Mouse (Mus musculus) limb, embryonic 12.5 days (tissue): ENCODE data around the gene Pacsin3. TPM values are rescaled to one million over a fixed set of nuclear protein-coding genes. Genes with fewer than 3 reads are reported as not detected.

Source experiments
- ATAC-seq: fragments of 200-750 bp; cut with Nextera tagmentation; 2 replicates; pipeline ENCODE4 v1.8.0; 2017; ENCODE audit warnings: low read depth, moderate TSS enrichment; ENCODE audit not compliant: insufficient number of reproducible peaks, insufficient read depth, low FRiP score, low TSS enrichment
- H3K27ac ChIP-seq: fragments of 300-500 bp; sonication (generic); 2 replicates; pipeline ENCODE4 v1.5.1; 2016; ENCODE audit warnings: mild to moderate bottlenecking, moderate library complexity
- H3K27me3 ChIP-seq: fragments of 300-500 bp; sonication (generic); 2 replicates; pipeline ENCODE4 v1.6.1; 2016; ENCODE audit warnings: mild to moderate bottlenecking, moderate library complexity
- H3K36me3 ChIP-seq: fragments of 300-500 bp; sonication (generic); 2 replicates; pipeline ENCODE4 v1.6.1; 2016; ENCODE audit warnings: mild to moderate bottlenecking, moderate library complexity
- H3K4me1 ChIP-seq: fragments of 300-500 bp; sonication (generic); replicated peaks from 2 replicates; pipeline ENCODE4 v1.6.1; 2016
- H3K4me2 ChIP-seq: fragments of 300-500 bp; sonication (generic); 2 replicates; pipeline ENCODE4 v1.6.1; 2016; ENCODE audit warnings: mild to moderate bottlenecking, moderate library complexity
- H3K4me3 ChIP-seq: fragments of 300-500 bp; sonication (generic); replicated peaks from 2 replicates; pipeline ENCODE4 v1.5.1; 2016; ENCODE audit warnings: mild to moderate bottlenecking
- H3K9ac ChIP-seq: fragments of 300-500 bp; sonication (generic); replicated peaks from 2 replicates; pipeline ENCODE4 v1.6.1; 2016; ENCODE audit warnings: mild to moderate bottlenecking, moderate library complexity
- H3K9me3 ChIP-seq: fragments of 300-500 bp; sonication (generic); 2 replicates; pipeline ENCODE4 v1.6.1; 2016; ENCODE audit warnings: mild to moderate bottlenecking, moderate library complexity
- WGBS: fragments of 180-500 bp; shearing (Covaris S2); methylation state at CpG from one replicate; pipeline ENCODE4 v1.1.7; 2016; 5-methylcytosine and 5-hydroxymethylcytosine counted together
- polyA plus RNA-seq: library from polyadenylated mRNA; unstranded; fragments of >200 nt; fragmentation: Nextera tagmentation; extraction: Ambion mirVana; gene quantifications from 2 replicates; pipeline ENCODE4 v1.2.1, GENCODE M21; 2016

Pacsin3 gene
- polyA plus RNA-seq, 1 experiment from 2014 or later, result 44.8 TPM

- ATAC-seq, result no peak
- Histone ChIP-seq H3K9me3 (no peaks in the 10 kb centered on the region), H3K27ac (no peak overlapping the region), H3K4me2 (no peak overlapping the region), H3K4me1 (peaks cover 12% of the 10 kb centered on the region; the same call in 1 of the 2 replicates), H3K36me3 (peaks cover 10% of the 10 kb centered on the region; the same call in 1 of the 2 replicates), H3K27me3 (no peaks in the 10 kb centered on the region), H3K9ac (no peak overlapping the region), H3K4me3 (no peak overlapping the region)
- WGBS, result 15% methylated on average over 5 of the region's 5 CpGs
These were observed 52.9 kb downstream of the Pacsin3 start for GRCm38 (mm10) chr2:91308680-91309079.

GRCm38 (mm10) chr2:91309546-91309945 lies 53.8 kb downstream of the Pacsin3 start:
- 24% methylated on average over 3 of the region's 3 CpGs for WGBS
- no peak for ATAC-seq
- no peak overlapping the region for H3K4me2 ChIP-seq
- H3K36me3 ChIP-seq, result 0 out of 2 replicates have a peak, but pooled peaks cover 1% of the 10 kb centered on the region
- no peak overlapping the region for H3K4me3 ChIP-seq
- H3K9me3 ChIP-seq, result no peaks in the 10 kb centered on the region
- H3K27ac ChIP-seq, result no peak overlapping the region
- H3K4me1 ChIP-seq, result peaks cover 12% of the 10 kb centered on the region; the same call in 1 of the 2 replicates
- no peak overlapping the region for H3K9ac ChIP-seq
- no peaks in the 10 kb centered on the region for H3K27me3 ChIP-seq

- ATAC-seq, result no peak
- H3K9me3 ChIP-seq, result no peaks in the 10 kb centered on the region
- peak overlapping the region; percentile 59 for H3K27ac ChIP-seq
- no peak overlapping the region for H3K9ac ChIP-seq
- peaks cover 12% of the 10 kb centered on the region; the same call in 1 of the 2 replicates for H3K4me1 ChIP-seq
- H3K27me3 ChIP-seq, result no peaks in the 10 kb centered on the region
- WGBS, result 74% methylated on average over 10 of the region's 10 CpGs
- H3K36me3 ChIP-seq, result no peaks in the 10 kb centered on the region
- H3K4me2 ChIP-seq, result no peak overlapping the region
- H3K4me3 ChIP-seq, result no peak overlapping the region
These were observed 57.0 kb downstream of the Pacsin3 start for GRCm38 (mm10) chr2:91312578-91313311.

- no peak for ATAC-seq
- peaks cover 7% of the 10 kb centered on the region; the same call in 1 of the 2 replicates for H3K4me1 ChIP-seq
- H3K9me3 ChIP-seq, result no peaks in the 10 kb centered on the region
- no peaks in the 10 kb centered on the region for H3K36me3 ChIP-seq
- H3K27me3 ChIP-seq, result no peaks in the 10 kb centered on the region
- whole genome bisulfite sequencing, result 73% methylated on average over 7 of the region's 7 CpGs
- H3K4me2 ChIP-seq, result no peak overlapping the region
- H3K9ac ChIP-seq, result no peak overlapping the region
- H3K4me3 ChIP-seq, result no peak overlapping the region
- H3K27ac ChIP-seq, result no peak overlapping the region
These were observed 58.4 kb downstream of the Pacsin3 start for GRCm38 (mm10) chr2:91314184-91314583.

Other genes with a start within 250 kb of the Pacsin3 start
- gene Rapsn, start 220.3 kb upstream of the Pacsin3 start, polyA plus RNA-seq, result 8.5 and 8.7 TPM in 2 replicates
- 350 and 352 TPM in 2 replicates for gene Psmc3, start 201.9 kb upstream of the Pacsin3 start, polyA plus RNA-seq
- gene Slc39a13, start 185.5 kb upstream of the Pacsin3 start, polyA plus RNA-seq, result 45.2 and 49.0 TPM in 2 replicates
- gene Spi1, start 173.6 kb upstream of the Pacsin3 start, polyA plus RNA-seq, result 2.8 and 3.3 TPM in 2 replicates
- gene Mybpc3, start 137.8 kb upstream of the Pacsin3 start, polyA plus RNA-seq, result 0.09 and 0.12 TPM in 2 replicates
- 13.3 and 16.2 TPM in 2 replicates for gene Madd, start 72.1 kb upstream of the Pacsin3 start, polyA plus RNA-seq
- 1.9 and 2.0 TPM in 2 replicates for gene Nr1h3, start 53.1 kb upstream of the Pacsin3 start, polyA plus RNA-seq
- gene Acp2, start 53.1 kb upstream of the Pacsin3 start, polyA plus RNA-seq, result 30.1 and 30.3 TPM in 2 replicates
- 18.0 and 19.6 TPM in 2 replicates for gene Ddb2, start 19.0 kb upstream of the Pacsin3 start, polyA plus RNA-seq
- gene Arfgap2, start 9.0 kb downstream of the Pacsin3 start, polyA plus RNA-seq, result 99.9 and 108 TPM in 2 replicates
- gene 1110051M20Rik, start 188.8 kb downstream of the Pacsin3 start, polyA plus RNA-seq, result 70.2 and 81.5 TPM in 2 replicates
- gene Lrp4, start 201.6 kb downstream of the Pacsin3 start, polyA plus RNA-seq, result 6.2 and 7.2 TPM in 2 replicates